Mouse (Mus musculus) lung, postnatal 0 days (tissue): Measurements from ENCODE around the gene Fkbp10. TPM values are rescaled to one million over a fixed set of nuclear protein-coding genes. Genes with fewer than 3 reads are reported as not detected.

ENCODE experiments used
- ATAC-seq: fragments of 200-750 bp; cut with Nextera tagmentation; 2 replicates; pipeline ENCODE4 v1.8.0; 2017; ENCODE audit warnings: moderate library complexity
- DNase-seq: peaks from one replicate; pipeline ENCODE4 v3.0.0-alpha.2; 2016; ENCODE audit warnings: low spot score
- H3K27ac ChIP-seq: fragments of 300-500 bp; sonication (generic); 2 replicates; pipeline ENCODE4 v1.5.1; 2014; ENCODE audit warnings: antibody characterized with exemption, mild to moderate bottlenecking, low read length, mixed read lengths
- H3K27me3 ChIP-seq: fragments of 300-500 bp; sonication (generic); replicated peaks from 2 replicates; pipeline ENCODE4 v1.6.1; 2014; ENCODE audit warnings: low read length, mixed read lengths; ENCODE audit not compliant: insufficient read depth
- H3K36me3 ChIP-seq: fragments of 300-500 bp; sonication (generic); 2 replicates; pipeline ENCODE4 v1.6.1; 2014; ENCODE audit warnings: low read length, mixed read lengths; ENCODE audit not compliant: insufficient read depth
- H3K4me1 ChIP-seq: fragments of 300-500 bp; sonication (generic); 2 replicates; pipeline ENCODE4 v1.6.1; 2014; ENCODE audit warnings: antibody characterized with exemption, low read depth, low read length, mixed read lengths; ENCODE audit not compliant: insufficient read depth
- H3K4me2 ChIP-seq: fragments of 300-500 bp; sonication (generic); replicated peaks from 2 replicates; pipeline ENCODE4 v1.6.1; 2014; ENCODE audit warnings: low read depth, mild to moderate bottlenecking, low read length, moderate library complexity, mixed read lengths
- H3K4me3 ChIP-seq: fragments of 300-500 bp; sonication (generic); 2 replicates; pipeline ENCODE4 v1.5.1; 2014; ENCODE audit warnings: low read depth, low read length
- H3K9ac ChIP-seq: fragments of 300-500 bp; sonication (generic); replicated peaks from 2 replicates; pipeline ENCODE4 v1.6.1; 2014; ENCODE audit warnings: low read depth, mild to moderate bottlenecking
- H3K9me3 ChIP-seq: fragments of 300-500 bp; sonication (generic); 2 replicates; pipeline ENCODE4 v1.6.1; 2016; ENCODE audit warnings: low read length, mixed read lengths
- CTCF ChIP-seq: IDR thresholded peaks from 2 replicates; pipeline ENCODE4 v1.5.1; 2016; ENCODE audit warnings: antibody characterized with exemption, mild to moderate bottlenecking
- EP300 ChIP-seq: IDR thresholded peaks from 2 replicates; pipeline ENCODE4 v1.6.1; 2016; ENCODE audit warnings: antibody characterized with exemption, mild to moderate bottlenecking, control low read depth
- WGBS: fragments of 180-500 bp; shearing (Covaris S2); extraction: QIAGEN DNeasy Blood & Tissue Kit; methylation state at CpG from one replicate; pipeline ENCODE4 v1.1.7; 2014; 5-methylcytosine and 5-hydroxymethylcytosine counted together
- microRNA-seq: library from miRNA; unstranded; fragments of <30 nt; microRNA quantifications from one replicate; pipeline ENCODE4, GENCODE M21; 2016
- polyA plus RNA-seq: library from polyadenylated mRNA; unstranded; fragments of >200 nt; fragmentation: Nextera tagmentation; extraction: Ambion mirVana; gene quantifications from 2 replicates; pipeline ENCODE4 v1.2.1, GENCODE M21; 2015

Gene Fkbp10
- polyA plus RNA-seq, 1 experiment from 2014 or later = 86.5 TPM

DNA sequence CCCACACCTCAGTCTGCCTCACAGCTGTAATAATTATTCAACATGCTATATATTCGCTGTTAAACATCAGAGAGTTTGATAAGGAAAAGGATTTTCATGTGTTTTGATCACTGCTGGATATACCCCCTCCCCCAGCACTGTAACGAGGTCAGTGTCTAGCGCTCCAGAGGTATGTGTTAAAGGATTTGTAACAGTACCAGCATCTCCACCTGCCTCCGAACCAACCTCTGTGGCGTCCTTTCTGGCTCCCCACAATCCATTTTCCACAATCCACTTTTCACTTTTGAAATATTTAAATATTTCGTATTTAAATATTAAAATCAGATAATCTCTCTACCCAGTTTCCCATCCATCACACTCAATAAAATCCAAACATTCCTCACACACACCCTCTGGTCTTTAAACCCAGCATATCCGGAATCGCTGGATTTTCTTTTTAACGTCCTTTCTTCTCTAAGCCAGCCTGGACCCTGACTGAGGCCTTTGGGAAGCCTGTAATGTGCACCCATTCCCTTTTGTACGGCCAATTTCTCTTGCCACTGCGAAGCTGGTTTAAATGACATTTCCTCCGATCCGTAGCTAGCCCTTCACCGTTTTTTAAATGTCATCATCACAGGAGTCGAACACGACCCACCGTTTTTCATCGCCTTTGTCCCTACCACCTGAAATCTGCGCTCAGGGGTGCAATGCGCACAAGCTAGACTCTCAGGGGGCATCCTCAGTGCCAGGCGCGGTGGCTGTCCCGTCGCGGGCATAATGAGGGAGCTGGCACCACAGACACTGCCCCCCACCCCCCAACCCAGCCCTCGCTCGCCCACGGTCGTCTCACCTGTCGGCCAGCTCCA is 56.1 kb downstream of the Fkbp10 start:
- no peaks in the 10 kb centered on the region for H3K36me3 ChIP-seq
- DNase-seq = peak; percentile 18
- H3K27ac ChIP-seq = peak overlapping the region; percentile 1; the same call in 1 of the 2 replicates
- H3K4me1 ChIP-seq = peaks cover 13% of the 10 kb centered on the region
- no peak for ATAC-seq
- TF ChIP-seq CTCF = no peak
- no peak for TF ChIP-seq EP300
- peak overlapping the region; percentile 94 for H3K4me3 ChIP-seq
- WGBS = 3% methylated on average over 30 of the region's 30 CpGs
- H3K27me3 ChIP-seq = no peaks in the 10 kb centered on the region
- no peaks in the 10 kb centered on the region for H3K9me3 ChIP-seq
- H3K9ac ChIP-seq = peak overlapping the region; percentile 75
- peak overlapping the region; percentile 96 for H3K4me2 ChIP-seq

DNA sequence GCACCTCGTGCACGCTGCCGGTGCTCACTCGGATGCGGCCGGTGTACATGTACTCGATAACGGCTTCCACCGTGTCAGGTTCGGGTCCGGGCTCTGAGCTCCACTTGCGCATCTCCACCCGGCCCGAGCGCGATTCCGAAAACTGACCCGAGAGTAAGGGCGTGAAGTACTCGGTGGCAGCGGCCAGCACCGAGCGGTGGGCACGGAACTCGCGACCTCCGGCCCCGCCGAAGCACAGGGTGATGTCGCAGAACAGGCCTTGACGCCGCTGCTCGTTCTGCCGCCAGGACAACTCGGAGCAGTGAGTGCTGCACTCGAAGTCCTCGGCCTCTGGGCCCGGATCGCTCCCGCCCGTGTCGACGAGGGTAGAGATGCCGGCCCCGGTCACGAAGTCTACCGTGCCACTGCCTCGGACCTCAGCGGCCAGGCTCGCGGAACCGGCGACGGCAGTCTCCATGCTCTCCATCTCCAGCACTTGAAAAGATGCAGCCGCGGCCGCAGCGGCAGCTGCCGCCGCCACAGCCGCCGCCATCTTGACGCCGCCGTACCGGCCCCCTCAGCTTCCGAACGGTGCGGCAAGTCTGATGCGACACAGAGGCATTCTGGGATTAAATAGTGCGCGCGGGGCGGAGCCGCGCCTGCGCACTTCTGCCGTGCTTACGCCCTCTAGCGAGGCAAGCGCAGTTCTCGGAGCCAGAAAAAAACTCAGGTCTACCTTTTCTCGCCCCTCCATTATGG is 56.9 kb downstream of the Fkbp10 start, which contains the start of gene Klhl11:
TSS of gene Klhl11 (minus strand) at position 545 of the 738 bp plus-strand sequence.
- Histone ChIP-seq H3K4me2 (peak within 1 kb of the TSS; percentile 96), H3K4me3 (peak within 1 kb of the TSS; percentile 94), H3K36me3 (no peaks in the 10 kb centered on the region), H3K4me1 (peaks cover 13% of the 10 kb centered on the region), H3K9ac (peak within 1 kb of the TSS; percentile 75), H3K9me3 (no peaks in the 10 kb centered on the region), H3K27me3 (no peaks in the 10 kb centered on the region), H3K27ac (peak within 1 kb of the TSS; percentile 86)
- DNase-seq (peak; percentile 94), ATAC-seq (peak; percentile 95)
- TF ChIP-seq CTCF = peak; percentile 81
- TF ChIP-seq EP300 = no peak
- WGBS = under 1% methylated on average over 83 of the region's 83 CpGs

DNA sequence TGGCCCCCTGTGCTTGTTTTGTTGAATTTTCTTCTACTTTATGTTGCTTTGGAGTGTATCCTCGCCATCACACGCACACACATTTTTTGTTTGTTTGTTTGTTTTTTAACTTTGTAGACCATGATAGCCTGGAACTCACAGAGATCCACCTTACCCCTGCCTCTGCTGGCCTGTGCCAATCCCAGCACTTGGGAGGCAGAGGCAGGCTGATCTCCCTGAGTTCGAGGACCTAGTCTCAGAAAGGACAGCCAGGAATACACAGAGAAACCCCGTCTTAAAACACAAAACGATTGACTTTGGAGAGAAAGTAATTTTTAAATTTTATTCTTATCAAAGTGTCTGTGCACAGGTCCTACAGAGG is 57.4 kb downstream of the Fkbp10 start:
- Histone ChIP-seq H3K4me3 (peak overlapping the region; percentile 94; the same call in 1 of the 2 replicates), H3K4me1 (peaks cover 13% of the 10 kb centered on the region), H3K36me3 (no peaks in the 10 kb centered on the region; the same call in 1 of the 2 replicates), H3K9ac (no peak overlapping the region), H3K27ac (no peak overlapping the region; the same call in 1 of the 2 replicates), H3K4me2 (peak overlapping the region; percentile 96; the same call in 1 of the 2 replicates), H3K27me3 (no peaks in the 10 kb centered on the region), H3K9me3 (no peaks in the 10 kb centered on the region)
- WGBS = 32% methylated on average over 5 of the region's 5 CpGs
- no peak for DNase-seq
- ATAC-seq = peak; percentile 26
- TF ChIP-seq CTCF (no peak), EP300 (no peak)

Small RNAs within 50 kb of the gene (microRNA-seq; reads per million reads assigned to microRNA genes)
- gene Gm27374 = not detected

Other genes starting within 250 kb of the Fkbp10 start
- not detected in 2 replicates for gene Krt9, start 222.5 kb upstream of the Fkbp10 start, polyA plus RNA-seq
- gene Krt14, start 208.1 kb upstream of the Fkbp10 start, polyA plus RNA-seq = 1.7 and 2.3 TPM in 2 replicates
- gene Krt16, start 166.8 kb upstream of the Fkbp10 start, polyA plus RNA-seq = not detected in 2 replicates
- gene Krt17, start 154.7 kb upstream of the Fkbp10 start, polyA plus RNA-seq = 0.58 and 0.65 TPM in 2 replicates
- not detected in 2 replicates for gene Krt42, start 145.8 kb upstream of the Fkbp10 start, polyA plus RNA-seq
- 2,114 and 2,164 TPM in 2 replicates for gene Eif1, start 95.8 kb upstream of the Fkbp10 start, polyA plus RNA-seq
- gene Gast, start 81.3 kb upstream of the Fkbp10 start, polyA plus RNA-seq = not detected in 2 replicates
- gene Hap1, start 59.6 kb upstream of the Fkbp10 start, polyA plus RNA-seq = 6.4 and 6.5 TPM in 2 replicates
- 231 and 251 TPM in 2 replicates for gene Jup, start 17.9 kb upstream of the Fkbp10 start, polyA plus RNA-seq
- gene P3h4, start 861 bp upstream of the Fkbp10 start, polyA plus RNA-seq = 44.9 and 47.1 TPM in 2 replicates
- gene Nt5c3b, start 26.1 kb downstream of the Fkbp10 start, polyA plus RNA-seq = 56.3 and 57.6 TPM in 2 replicates
- 0.38 and 0.43 TPM in 2 replicates for gene Klhl10, start 26.2 kb downstream of the Fkbp10 start, polyA plus RNA-seq
- 3.6 and 4.1 TPM in 2 replicates for gene Klhl11, start 57.0 kb downstream of the Fkbp10 start, polyA plus RNA-seq
- gene Acly, start 112.3 kb downstream of the Fkbp10 start, polyA plus RNA-seq = 85.7 and 92.9 TPM in 2 replicates
- gene Ttc25, start 129.9 kb downstream of the Fkbp10 start, polyA plus RNA-seq = 3.5 and 4.9 TPM in 2 replicates
- gene Cnp, start 159.2 kb downstream of the Fkbp10 start, polyA plus RNA-seq = 31.4 and 33.8 TPM in 2 replicates
- 58.6 and 59.9 TPM in 2 replicates for gene Nkiras2, start 203.5 kb downstream of the Fkbp10 start, polyA plus RNA-seq
- 99.1 and 113 TPM in 2 replicates for gene Dnajc7, start 204.5 kb downstream of the Fkbp10 start, polyA plus RNA-seq